Mouse (Mus musculus) CH12.LX (cell line): ENCODE measurements around the gene Gm20219.

ENCODE experiments used
- CTCF ChIP-seq, 2 experiments: IDR thresholded peaks in 1 of 2; conservative IDR thresholded peaks in 1 of 2; 2 replicates each; pipeline ENCODE4 v1.5.1; 2011 to 2012; ENCODE audit warnings: low read depth in 2 of 2, low read length in 2 of 2, improper control_type of control experiment in 1 of 2, inconsistent platforms in 1 of 2, mild to moderate bottlenecking in 1 of 2, moderate library complexity in 1 of 2
- SIN3A ChIP-seq: IDR thresholded peaks from 2 replicates; pipeline ENCODE4 v1.6.1; 2012; ENCODE audit warnings: low read length, improper control_type of control experiment, inconsistent platforms
- USF1 ChIP-seq: IDR thresholded peaks from 2 replicates; pipeline ENCODE4 v1.6.1; 2014; ENCODE audit warnings: low read depth, mild to moderate bottlenecking, inconsistent platforms, low read length, improper control_type of control experiment
- ZC3H11A ChIP-seq: IDR thresholded peaks from 2 replicates; pipeline ENCODE4 v1.6.1; 2012; ENCODE audit warnings: low read depth, mild to moderate bottlenecking, inconsistent platforms, low read length, improper control_type of control experiment

- TF ChIP-seq ZC3H11A = no peak
- no peak for TF ChIP-seq SIN3A
- TF ChIP-seq USF1 = no peak
- TF ChIP-seq CTCF (conservative IDR thresholded peaks at IDR 0.05 in 1 of 2, IDR thresholded peaks at IDR 0.05 in 1 of 2; ENCODE audit: low read depth in 2 of 2, low read length in 2 of 2) = no peak
These were observed 18.0 kb downstream of the Gm20219 start for GRCm38 (mm10) chr17:56536192-56536591.
